Mouse (Mus musculus): ENCODE results near the gene Itgax.
A peak's percentile ranks its signal among the peaks of the same experiment; 100 is the strongest.

The Itgax gene

DNA sequence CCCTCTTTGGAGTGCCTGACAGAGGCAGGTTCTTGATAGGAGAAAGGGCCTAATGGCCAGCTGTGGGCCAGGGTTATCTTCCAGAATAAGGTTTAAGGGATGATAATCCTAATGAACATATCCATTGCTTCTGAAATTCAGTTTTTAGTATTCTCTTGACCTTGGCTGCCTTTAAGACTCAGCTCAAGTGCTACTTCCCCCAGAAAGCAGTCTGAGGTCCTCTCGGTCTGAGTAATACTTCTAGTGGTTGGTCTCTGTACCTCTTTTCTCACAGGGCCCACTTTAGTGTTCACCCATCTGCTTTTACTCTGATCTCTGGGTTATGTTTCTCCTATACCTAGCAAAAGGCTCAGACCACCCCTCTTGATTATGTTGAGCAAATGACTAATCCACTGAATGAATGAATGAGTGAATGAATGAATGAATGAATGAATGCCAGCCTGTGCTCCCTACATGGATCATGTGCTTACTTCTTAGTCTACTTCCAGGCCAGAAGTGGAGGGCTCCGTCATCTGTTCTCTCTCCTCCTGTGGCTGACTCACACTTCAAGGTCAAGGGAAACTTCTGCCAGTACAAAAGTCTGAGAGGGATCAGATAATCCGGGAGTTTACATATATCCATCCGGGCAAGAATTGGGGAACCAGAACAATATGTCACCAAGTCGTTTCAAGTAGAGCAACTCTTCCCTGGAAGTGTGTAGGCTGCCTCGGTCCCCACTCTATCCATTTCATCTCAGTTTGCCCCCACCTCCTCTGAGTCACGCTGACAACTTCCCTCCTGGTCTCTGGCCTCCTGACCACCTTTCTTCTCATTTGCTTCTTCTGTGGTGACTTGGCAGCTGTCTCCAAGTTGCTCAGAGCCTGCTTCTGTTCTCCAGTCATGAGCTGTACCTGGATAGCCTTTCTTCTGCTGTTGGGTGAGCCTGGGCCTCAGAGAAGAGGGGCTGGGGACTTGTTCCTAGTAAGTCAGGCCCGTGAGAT lies at the start of gene Itgax:
Itgax (plus strand) TSS at position 807 of the 980 bp plus-strand sequence.
- DNase-seq (ENCODE audit: low spot score), result no peak

DNA sequence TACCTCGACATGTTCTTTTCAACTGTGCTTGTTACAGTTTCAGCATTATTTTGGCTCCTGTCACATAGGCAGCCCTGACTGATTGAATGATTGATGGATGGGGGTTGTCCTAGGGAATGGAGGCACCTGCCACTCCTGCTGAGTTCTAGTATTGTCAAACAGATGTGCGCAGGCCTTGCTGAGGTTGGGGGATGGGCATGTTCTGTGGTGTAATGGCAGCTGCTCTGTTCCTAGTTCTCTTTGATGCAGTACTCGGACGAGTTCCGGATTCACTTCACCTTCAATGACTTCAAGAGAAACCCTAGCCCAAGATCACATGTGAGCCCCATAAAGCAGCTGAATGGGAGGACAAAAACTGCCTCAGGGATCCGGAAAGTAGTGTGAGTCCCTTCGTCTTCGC lies 49.3 kb upstream of the Itgax start:
- no peak for DNase-seq (ENCODE audit: low spot score)

DNA sequence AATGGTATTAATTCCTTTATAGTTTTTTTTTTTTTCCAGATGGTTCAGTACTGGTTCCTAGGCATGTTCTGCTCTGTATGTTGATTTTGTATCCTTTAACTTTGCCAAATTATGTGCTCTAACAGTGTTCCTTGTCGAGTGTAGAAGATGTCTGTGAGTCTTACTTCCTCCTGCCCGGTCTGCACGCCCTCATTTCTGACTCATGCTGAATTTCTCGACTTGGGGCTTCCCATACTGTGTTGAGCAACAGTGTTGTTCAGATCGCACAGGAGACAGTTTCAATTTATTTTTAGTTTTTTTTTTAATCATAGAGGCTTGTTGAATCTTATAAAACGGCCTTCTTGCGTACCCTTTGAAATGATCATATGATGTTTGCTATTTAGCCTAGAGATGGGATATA lies 40.2 kb upstream of the Itgax start:
- no peak for DNase-seq (ENCODE audit: low spot score)

- no peak for DNase-seq (ENCODE audit: low spot score)
These were observed 31.2 kb upstream of the Itgax start for GRCm38 (mm10) chr7:128098135-128098534.

- no peak for DNase-seq (ENCODE audit: low spot score)
These were observed 28.5 kb upstream of the Itgax start for GRCm38 (mm10) chr7:128100742-128101357.

- peak; percentile 36 for DNase-seq (ENCODE audit: low spot score)
These were observed 24.1 kb upstream of the Itgax start for GRCm38 (mm10) chr7:128105246-128105645.

GRCm38 (mm10) chr7:128107462-128107861 lies 21.9 kb upstream of the Itgax start:
- DNase-seq (ENCODE audit: low spot score), result no peak

DNA sequence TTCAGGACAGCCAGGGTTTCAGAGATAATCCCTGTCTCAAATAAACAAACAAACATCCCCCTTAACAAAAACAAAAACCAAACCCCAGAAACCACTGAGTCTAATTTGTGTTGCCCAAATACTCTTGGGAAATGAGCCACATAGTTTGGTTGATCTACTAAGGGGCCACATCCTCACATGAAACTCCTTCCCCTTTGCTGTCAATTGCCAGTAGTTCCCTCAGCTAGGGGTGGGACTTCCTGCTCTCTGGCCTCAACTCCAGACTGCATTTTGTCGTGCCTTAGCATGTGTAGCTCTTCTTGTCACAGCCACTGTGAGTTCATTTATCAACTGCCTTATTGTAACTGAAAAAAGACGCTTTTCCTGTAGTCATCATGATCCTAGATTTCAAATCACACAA lies 19.0 kb upstream of the Itgax start:
- DNase-seq (ENCODE audit: low spot score), result no peak

- DNase-seq (ENCODE audit: low spot score), result no peak
These were observed 17.2 kb upstream of the Itgax start for GRCm38 (mm10) chr7:128112131-128112530.

DNA sequence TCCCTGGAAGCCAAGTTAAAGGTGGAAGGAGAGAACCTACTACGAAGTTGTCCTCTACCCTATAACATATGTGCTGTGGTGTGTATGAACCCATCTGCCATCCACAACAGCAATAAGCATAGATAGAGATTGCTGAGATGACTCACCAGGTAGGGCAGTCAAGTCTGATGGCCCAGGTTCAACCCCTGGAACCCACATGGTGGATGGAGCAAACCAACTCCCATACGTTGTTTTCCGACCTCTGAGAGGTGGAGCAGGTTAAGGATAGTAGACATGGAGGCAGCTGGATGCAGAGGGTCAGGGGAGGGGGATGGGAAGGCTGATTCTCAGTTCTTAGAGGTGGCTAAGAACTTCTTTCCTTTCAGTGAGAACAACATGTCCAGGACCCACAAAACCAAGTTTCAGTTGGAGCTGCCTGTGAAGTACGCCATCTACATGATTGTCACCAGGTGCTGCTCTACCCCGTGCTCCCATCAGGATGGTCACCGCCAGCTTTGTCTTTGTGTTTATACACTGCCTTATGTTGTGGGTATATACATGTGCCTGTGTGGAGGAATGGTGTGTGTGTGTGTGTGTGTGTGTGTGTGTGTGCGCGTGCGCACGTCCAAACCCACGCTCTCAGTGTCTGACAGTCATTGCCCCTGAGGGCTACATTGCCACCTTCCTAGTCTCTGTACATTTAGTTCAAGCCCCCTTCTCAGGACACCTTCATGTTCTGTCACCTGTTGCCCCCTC lies 14.8 kb upstream of the Itgax start:
- no peak for DNase-seq (ENCODE audit: low spot score)

DNA sequence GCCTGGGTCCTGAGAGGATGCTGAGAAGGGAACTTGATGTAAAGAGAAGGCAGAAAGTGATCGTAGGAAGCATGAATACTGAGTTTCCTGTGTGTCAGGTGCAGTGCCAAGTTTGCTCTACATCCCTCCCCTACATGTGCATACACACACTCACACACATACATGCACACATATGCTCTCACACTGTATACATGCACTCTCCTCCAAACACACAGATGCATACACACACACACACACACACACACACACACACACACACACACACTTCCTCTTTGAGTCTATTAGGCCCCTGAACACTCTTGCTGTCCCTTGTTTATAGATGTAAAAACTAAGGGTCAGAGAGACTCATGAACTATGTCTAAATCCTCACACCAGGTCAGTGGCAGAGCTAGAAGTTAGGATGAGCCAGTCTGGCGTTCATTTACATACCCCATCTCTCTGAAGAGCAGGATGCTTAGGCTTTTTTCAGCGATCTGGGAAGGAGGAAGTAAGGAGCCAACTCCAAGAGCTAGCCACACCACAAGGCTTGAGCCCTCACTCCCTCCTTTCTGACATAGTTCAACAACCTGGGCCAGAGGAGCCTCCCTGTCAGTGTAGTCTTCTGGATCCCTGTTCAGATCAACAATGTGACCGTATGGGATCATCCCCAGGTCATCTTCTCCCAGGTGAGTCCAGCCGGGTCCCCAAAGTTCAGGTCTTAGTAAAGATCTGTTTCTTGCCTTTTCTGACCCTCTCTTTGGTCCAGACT lies 14.0 kb upstream of the Itgax start:
- DNase-seq (ENCODE audit: low spot score), result no peak

- DNase-seq (ENCODE audit: low spot score), result no peak
These were observed 13.0 kb upstream of the Itgax start for GRCm38 (mm10) chr7:128116396-128116795.

DNA sequence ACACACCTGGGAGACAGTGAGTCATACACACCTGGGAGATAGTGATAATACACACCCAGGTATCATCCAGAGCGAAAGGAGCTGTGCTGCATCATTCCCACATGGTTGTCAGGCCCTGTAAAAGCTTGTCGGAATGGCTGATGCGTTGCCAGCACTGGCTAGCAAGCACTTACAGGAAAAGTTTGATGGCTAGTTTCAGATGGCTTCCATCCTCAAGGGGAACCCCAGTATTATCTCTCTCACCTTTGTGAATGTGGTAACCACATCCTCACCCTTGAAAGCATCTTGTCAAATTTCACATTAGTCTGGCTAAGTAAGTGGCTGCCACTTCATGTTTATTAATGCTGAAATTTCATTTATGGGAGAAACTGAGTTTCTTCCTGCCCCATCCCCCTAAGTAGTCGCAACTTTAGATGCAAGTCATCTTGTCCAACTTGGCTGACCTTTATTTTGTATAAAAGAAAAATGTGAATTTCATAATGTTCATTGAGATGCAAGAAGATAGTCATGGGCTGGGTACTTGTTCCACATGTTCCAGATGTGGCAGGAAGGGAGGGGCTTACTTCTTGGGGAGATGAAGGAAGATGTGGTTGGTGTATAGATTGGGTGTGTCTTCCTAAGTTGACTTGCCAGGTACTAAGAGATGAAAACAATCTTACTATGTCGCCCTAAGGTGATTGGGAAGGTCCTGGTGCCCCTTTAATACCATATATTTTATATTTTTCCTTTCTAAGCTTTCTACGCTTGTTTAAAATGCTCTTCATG lies 9.4 kb upstream of the Itgax start:
- no peak for DNase-seq (ENCODE audit: low spot score)

- no peak for DNase-seq (ENCODE audit: low spot score)
These were observed 2.8 kb downstream of the Itgax start for GRCm38 (mm10) chr7:128132148-128132547.

- no peak for DNase-seq (ENCODE audit: low spot score)
These were observed 4.2 kb downstream of the Itgax start for GRCm38 (mm10) chr7:128133596-128133995.

DNA sequence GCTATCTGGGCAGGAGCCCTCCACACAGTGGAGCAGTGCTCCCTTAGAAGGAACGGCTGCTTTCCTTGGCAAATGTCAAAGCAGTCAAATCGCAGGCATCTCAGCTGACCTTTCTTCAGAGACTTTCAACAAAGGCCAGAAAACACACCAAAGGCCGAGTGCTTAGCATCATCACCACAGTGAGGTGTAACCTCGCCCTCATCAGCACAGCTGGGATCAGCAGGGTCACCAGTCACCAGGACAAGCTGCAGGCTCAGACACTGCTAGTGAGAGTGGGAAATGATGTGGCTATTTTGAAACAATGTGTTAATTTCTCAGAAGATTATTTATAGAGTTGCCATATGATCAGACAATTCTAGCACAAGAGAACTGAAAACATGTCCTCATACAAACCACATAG lies 7.6 kb downstream of the Itgax start:
- DNase-seq (ENCODE audit: low spot score), result no peak

DNA sequence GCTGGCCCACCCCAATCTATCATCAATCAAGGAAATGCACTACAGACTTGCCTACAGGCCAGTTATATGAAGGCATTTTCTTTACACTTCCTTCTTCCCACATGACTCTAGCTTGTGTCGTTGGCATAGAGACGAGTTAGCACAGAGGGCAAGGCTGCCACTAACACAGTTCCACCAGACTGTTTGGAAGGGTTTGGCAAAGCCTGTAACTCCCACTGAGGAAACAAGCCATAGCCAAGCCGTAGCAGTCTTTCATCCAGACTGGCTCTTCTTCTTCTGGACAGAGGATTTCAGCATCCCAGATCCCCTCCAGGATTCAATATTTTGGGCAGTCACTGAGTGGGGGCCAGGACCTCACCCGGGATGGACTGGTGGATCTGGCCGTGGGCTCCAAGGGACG lies 10.3 kb downstream of the Itgax start:
- no peak for DNase-seq (ENCODE audit: low spot score)

DNA sequence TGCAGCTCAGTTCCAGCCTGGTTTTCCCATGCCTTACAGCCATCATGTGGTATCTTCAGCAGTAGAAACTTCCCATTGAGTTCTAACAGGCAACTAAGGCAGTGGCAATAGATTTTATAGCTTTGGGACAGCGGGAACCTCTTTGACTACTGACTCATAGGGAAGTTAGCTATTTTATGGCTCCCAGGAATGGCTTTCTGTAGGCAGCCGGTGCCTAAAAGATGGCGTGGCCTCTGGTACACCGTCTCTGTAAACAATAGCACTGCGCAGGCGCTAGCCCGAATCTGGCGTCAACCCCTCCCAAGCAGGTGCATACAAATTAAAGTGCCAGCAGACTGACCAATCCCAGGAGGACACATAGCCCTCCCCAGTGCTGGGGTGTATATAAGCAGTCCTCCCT lies 21.6 kb downstream of the Itgax start:
- DNase-seq (ENCODE audit: low spot score), result no peak

- DNase-seq (ENCODE audit: low spot score), result no peak
These were observed 24.7 kb downstream of the Itgax start, which contains the start of gene Itgad for GRCm38 (mm10) chr7:128154076-128154475. TSS of gene Itgad (plus strand) at chr7:128154376.

- DNase-seq (ENCODE audit: low spot score), result no peak
These were observed 25.6 kb downstream of the Itgax start for GRCm38 (mm10) chr7:128154924-128155323.

Data from layer of hippocampus, adult 9-10 months (tissue).